Mouse (Mus musculus) lung, adult 18-20 months (tissue): Measurements from ENCODE around the gene Hsbp1.
"Not testable (repeated sequence)": the region's sequence is repeated elsewhere in the genome, so short reads cannot be mapped to it uniquely, and the experiment has no call there.

Experiments used
- DNase-seq, 2 experiments: peaks; one replicate each; pipeline ENCODE4 v3.0.0; 2022; ENCODE audit warnings: mixed read lengths in 2 of 2

Hsbp1 gene

DNA sequence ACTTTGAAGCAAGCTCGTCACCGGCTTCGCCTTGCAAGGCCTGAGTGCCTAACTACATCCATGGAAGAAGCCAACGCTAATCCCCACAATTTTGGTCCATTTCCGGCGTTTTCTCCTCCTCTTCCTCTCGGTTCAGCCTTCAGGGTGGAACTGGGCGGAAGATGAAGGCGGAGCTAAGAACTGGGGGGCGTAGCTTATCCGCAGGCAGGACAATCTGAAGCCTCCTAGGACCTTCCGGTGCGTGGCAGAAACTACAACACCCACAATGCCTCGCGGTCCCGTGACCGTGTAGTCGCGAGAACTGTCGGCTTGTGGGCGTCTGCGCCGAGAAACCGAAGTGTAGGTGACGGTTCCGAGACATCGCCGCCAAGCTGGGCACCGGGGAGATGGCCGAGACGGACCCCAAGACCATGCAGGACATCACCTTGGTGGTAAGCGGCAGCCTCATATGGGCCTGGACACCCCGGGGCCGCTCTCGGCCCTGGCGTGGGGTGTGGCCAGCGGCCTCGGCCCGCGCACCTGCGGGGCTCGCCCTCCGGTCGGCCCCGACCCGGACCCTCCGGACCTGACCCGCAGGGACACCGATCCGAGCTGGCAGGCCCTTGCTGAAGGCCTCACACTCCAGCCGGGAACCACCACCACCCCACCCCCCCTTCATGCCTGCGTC, at the start of gene Hsbp1:
TSS of gene Hsbp1 (plus strand) at position 299 of the 667 bp plus-strand sequence.
- peak; percentile 98 to 99 for DNase-seq

DNA sequence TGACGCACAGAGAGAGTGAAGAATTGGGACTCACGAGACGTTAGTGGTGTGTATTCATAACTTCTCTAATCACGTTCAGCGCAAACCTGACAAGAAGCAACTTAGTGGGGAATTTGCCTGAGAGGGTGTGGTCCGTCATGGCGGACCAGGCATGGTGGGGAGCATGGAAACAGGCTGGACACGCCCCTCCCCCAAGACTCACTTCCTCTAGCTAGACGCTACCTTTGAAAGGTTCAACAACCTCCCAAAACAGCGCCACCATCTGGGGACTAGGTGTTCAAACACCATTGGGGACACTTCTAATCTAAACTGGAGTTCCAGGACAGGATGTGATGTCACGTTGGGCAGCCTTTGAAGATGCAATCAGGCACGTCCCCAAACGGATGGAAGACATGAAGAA, 48.8 kb upstream of the Hsbp1 start:
- no peak for DNase-seq

GRCm38 (mm10) chr8:119297752-119298151, 46.5 kb upstream of the Hsbp1 start:
- peak in 1 of 2 experiments; percentile 21 for DNase-seq

DNA sequence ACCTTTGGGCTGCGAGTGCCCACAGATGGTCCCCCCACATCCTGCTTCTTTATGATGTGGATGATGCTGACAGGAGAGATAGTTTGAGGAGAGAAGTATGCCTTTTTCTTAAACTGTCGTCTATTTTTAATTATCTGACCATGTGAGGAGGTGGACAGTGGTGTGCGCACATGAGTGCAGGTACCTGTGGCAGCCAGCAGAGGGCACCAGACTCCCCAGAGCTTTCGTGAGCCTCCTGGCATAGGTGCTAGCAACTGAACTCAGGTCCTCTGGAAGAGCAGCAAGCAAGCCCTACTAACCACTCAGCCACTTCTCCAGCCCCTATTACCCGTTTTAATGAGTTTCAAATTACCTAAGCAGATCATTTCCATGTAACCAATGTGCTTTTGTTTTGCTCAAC, 44.0 kb upstream of the Hsbp1 start:
- no peak for DNase-seq

GRCm38 (mm10) chr8:119304196-119304595, 40.1 kb upstream of the Hsbp1 start:
- DNase-seq, result no peak

- DNase-seq, result peak in 1 of 2 experiments; percentile 11
These were observed 32.9 kb upstream of the Hsbp1 start for GRCm38 (mm10) chr8:119311412-119311811.

DNA sequence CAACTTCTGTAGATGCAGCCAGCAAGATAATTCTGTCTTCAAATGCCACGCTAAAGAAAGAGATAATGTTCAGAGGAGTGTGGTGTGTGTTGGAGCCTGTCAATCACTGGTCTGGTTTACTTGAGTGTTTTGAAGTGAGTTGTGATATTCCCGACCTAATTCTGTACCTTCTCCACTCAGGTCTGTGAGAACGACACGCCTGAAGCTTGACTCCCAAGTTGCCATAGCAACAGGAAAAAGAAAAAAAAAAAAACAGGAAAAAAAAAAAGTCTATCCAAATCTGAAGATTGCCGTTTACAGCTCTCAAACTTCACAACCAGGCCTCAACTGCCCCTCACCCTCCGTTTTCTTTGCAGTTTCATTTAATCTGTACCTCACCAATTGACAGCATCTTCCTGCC, 21.1 kb upstream of the Hsbp1 start:
- no peak for DNase-seq

DNA sequence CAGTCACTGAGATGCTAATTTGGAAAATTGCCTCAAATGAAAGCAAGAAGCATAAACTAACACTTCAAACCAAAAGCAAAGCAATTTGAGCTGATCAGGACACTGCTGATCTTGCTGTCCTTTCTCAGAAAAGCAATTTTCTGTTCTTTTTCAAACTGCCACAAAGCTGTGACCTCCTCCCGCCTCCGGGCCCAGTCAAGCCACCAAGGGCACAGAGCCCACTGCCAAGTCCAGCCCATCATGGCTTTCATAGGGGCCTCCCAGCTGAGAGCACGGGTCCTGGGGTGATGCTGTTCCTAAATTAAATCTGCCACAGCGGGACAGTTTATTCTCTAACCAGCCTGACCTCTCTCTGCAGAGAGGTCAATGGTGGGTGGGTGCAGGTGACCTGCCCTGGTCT, 4.7 kb upstream of the Hsbp1 start:
- DNase-seq, result no peak

- DNase-seq, result no peak
These were observed 682 bp upstream of the Hsbp1 start for GRCm38 (mm10) chr8:119343606-119344005.

- no peak for DNase-seq
These were observed 868 bp downstream of the Hsbp1 start for GRCm38 (mm10) chr8:119345029-119345682.

- DNase-seq, result no peak
These were observed 1.4 kb downstream of the Hsbp1 start for GRCm38 (mm10) chr8:119345683-119346075.

DNA sequence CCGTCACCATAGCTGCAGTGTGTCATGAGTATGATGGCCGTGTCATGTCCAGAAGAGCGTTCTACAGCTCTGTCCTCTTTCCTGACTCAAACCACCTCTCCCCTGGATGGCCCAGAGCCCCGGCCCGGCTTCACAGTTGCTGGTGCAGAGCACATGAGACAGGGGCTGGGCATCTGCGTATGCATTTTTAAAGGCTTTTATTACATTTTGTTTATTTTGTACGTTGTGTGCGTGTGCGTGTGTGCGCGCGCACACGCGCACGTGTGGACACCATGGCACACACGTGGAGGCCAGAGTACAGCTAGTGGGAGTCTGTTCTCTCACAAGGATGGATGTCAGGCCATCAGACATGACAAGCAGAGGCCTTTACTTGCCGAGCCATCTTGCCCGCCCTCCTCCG, 7.4 kb downstream of the Hsbp1 start:
- no peak for DNase-seq

DNA sequence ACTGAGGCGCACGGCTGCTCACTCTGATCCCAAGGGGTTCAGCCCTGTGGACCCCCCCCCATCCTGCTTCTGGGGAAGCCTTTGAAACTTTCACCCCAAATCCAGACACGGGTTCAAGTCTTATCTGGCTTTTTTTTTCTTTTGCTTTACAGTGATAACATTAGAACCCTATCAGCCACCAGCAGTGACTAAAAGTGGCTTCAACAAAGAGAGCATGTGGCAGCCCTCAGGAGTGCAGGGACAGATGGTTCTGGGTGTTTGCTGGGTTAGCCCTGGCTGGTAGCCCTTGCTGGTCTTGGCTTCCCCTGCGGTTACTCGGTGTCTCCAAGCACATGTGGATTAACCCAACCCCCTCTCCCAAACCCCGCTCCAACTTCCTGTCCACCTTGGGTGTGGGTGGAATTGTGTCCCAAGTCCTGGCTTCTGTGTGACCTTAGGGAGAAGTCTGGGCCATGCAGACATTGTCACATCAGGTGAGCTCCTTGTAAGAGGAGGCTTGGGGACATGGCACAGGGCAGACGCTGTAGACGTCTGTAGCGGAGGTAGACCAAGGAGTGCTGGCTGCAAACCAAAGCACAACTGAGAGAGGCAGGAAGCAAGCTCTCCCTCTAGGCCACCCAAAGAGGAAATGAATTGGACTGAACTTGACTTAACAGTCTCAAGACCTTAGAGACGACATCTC, 8.8 kb downstream of the Hsbp1 start:
- no peak for DNase-seq

GRCm38 (mm10) chr8:119353659-119354023, 9.4 kb downstream of the Hsbp1 start:
- DNase-seq, result no peak

DNA sequence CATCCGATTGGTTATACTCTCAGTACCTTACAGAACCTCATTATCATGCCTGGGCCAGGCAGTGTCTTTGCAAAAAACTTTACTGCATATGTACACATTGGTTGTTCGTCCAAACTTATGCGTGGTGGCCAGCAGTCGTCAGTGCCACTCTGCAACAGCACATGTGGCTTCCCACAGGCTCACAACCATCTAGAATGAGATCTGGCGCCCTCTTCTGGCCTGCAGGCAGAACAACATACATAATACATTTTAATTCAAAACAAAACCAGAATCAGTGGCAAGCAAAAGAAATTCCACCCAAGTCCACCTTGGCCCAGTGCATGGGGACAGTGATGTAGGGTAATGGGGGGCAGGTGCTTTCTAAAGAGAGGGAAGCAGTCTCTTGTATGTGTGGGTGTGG, 12.3 kb downstream of the Hsbp1 start:
- DNase-seq, result not testable (repeated sequence)

- DNase-seq, result no peak
These were observed 13.9 kb downstream of the Hsbp1 start for GRCm38 (mm10) chr8:119358175-119358574.

- peak; percentile 44 to 58 for DNase-seq
These were observed 14.5 kb downstream of the Hsbp1 start for GRCm38 (mm10) chr8:119358836-119359235.

DNA sequence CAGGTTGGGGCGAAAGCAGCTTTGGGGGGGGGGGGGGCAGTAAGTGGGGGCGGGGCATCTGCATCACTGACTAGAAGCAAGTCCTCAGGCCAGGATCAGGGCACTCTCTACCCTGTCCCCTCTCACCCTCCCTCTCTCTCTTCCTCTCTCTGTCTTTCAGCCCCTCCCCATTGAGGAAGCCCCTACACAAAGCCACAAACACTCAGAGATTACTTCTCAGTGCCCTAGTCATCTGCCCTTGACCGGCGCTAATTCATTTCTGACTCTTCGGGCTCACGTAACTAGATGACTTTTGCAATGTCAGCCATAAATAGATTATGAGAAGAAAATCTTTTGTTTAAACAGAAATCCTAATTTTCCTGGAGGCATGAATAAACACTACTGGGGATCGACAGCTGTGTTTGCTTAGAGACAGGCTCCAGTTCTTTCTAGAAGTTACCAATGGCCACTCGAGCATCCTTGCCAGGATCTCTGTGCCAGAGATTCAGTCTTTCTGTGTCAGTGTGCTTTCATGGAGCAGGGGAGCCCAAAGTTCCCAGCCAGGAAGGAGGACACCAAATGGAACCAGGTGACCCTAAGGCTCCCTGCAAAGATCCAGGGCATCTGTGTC, 16.5 kb downstream of the Hsbp1 start:
- DNase-seq, result peak in 1 of 2 experiments; percentile 14

DNA sequence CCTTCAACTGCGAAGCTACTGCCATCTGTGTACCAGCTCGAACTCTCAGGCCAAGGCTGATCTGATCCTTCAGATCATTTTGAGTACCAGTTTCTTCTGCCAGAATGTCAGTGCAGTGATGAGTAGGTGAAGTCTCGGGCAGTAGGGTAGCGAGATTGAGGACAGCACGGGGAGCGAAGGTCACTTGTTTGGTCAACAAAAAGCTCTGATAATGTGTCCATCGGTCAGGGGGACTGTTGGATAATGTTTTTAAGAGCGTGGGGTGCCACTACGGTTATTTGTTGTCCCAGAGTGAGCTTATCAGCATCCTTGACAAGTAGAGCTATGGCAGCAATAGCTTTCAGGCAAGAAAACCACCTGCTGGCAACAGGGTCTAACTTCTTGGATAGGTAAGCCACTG, 30.4 kb downstream of the Hsbp1 start:
- DNase-seq, result not testable (repeated sequence)

DNA sequence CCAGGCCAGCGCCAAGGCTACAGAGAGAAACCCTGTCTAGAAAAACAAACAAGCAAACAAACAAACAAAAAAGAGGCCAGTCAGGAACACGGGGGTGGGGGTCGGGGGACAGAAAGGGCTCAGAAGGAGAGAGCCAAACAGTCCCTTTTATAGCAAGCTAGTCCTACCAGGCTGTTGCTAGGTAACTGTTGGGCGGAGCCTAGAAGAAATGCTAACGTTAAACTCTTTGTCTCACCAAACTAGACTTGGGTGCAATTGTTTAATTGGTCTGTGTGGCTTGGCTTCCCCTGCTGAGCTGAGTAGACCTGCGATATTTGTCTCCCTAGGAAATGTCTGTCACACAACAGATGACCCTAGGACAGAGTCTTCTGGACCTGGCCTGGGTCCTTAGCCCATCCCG, 34.2 kb downstream of the Hsbp1 start:
- DNase-seq, result no peak

DNA sequence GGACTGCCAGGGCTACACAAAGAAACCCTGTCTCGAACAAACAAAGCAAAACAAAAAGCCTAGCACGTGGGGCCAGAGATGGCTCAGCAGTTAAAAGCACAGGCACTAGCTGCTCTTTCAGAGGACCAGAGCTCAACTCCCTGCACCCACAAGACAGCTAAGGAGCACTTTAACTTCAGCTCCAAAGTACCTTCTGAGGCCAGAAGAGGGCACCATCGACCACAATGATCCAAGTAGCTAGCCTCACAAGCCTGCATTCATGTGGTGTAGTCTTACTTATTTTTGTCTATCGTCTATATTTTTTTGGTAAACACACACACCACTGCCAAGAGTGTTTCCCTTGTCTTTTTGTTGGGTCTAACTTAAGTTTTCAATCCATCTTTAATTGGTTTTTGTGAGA, 36.3 kb downstream of the Hsbp1 start:
- peak; percentile 17 to 25 for DNase-seq

DNA sequence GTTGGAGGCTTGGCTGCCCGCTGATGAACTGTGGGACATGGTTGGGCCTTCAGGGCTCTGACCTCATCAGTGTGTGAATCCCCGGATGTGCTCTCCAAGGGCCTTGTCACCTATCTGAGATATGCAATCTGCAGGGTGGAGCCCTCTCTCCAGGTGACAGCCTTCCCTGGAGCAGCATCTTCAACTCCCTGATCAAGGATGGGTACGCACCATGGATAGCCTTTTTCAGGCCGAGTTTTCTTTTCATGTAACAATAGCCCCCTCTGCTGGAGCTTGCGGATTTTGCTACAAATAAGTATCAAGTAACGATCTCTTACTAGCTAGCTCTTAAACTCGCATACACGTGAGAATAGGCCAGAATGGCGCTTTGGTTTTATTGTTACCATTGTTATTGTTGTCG, 40.2 kb downstream of the Hsbp1 start:
- peak; percentile 31 to 68 for DNase-seq

- DNase-seq, result no peak
These were observed 41.6 kb downstream of the Hsbp1 start for GRCm38 (mm10) chr8:119385854-119386253.

DNA sequence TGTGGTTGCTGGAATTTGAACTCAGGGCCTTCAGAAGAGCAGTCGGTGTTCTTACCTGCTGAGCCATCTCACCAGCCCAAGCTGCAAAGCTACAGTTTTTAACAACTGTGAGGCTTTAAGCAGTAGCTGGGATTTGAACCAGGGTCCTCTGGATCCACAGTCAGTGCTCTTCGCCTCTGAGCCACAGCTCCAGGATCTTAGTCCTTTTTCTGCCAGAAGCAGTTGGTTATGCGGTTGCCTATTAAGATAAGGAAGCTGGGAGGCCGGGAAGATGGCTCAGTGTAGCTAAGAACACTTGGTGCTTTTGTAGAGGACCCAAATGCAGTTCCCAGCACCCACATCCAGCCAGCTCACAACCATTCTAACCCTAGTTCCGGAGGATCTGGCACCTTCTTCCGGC, 42.7 kb downstream of the Hsbp1 start:
- DNase-seq, result no peak
